Mouse (Mus musculus) stomach, postnatal 0 days (tissue): Measurements from ENCODE around the gene Pepd.

Source experiments
- CTCF ChIP-seq: IDR thresholded peaks from 2 replicates; pipeline ENCODE4 v1.5.1; 2016; ENCODE audit warnings: antibody characterized with exemption, low read depth, mild to moderate bottlenecking, moderate library complexity
- EP300 ChIP-seq: optimal IDR thresholded peaks from 2 replicates; pipeline ENCODE3; 2016; ENCODE audit warnings: antibody characterized with exemption

DNA sequence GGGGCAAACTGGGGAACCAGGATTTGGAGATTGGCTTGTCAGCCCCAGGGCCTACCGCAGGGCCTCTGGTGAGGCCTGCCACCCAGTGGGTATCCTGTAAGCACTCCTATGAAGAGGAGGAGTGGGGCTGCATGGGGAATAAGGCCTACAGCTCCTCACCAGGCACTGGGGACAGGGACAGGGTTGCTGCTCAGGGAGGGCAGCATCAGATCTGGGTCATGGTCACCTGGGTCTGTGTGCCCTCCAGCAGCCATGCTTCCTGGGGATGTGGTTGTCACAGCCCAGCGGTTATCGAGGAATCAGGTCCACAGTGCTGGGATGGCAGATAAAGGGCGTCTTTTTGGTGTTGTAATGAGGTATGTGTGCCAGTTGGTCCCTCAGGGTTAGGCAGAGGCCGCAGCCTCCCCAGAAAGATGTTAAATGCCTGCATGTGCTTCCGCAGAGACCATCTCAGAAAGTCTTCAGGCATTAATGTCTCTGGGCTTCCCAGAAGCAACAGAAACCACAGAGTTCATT lies 79.6 kb downstream of the Pepd start:
- TF ChIP-seq CTCF (no peak), EP300 (no peak)
